Mouse (Mus musculus) adrenal gland, postnatal 36 days (tissue): ENCODE data around the gene Slc44a3. TPM values are rescaled to one million over a fixed set of nuclear protein-coding genes. Genes with fewer than 3 reads are reported as not detected.

ENCODE experiments used
- DNase-seq, 2 experiments: peaks; one replicate each; pipeline ENCODE4 v3.0.0; 2021; ENCODE audit warnings: mixed read lengths in 1 of 2
- total RNA-seq, 2 experiments: library from RNA; stranded (reverse); gene quantifications; 2 replicates each; pipeline ENCODE4 v1.2.3; 2021

Slc44a3 gene
- total RNA-seq, 2 experiments from 2014 or later, result 18.4 to 26.2 TPM

DNA sequence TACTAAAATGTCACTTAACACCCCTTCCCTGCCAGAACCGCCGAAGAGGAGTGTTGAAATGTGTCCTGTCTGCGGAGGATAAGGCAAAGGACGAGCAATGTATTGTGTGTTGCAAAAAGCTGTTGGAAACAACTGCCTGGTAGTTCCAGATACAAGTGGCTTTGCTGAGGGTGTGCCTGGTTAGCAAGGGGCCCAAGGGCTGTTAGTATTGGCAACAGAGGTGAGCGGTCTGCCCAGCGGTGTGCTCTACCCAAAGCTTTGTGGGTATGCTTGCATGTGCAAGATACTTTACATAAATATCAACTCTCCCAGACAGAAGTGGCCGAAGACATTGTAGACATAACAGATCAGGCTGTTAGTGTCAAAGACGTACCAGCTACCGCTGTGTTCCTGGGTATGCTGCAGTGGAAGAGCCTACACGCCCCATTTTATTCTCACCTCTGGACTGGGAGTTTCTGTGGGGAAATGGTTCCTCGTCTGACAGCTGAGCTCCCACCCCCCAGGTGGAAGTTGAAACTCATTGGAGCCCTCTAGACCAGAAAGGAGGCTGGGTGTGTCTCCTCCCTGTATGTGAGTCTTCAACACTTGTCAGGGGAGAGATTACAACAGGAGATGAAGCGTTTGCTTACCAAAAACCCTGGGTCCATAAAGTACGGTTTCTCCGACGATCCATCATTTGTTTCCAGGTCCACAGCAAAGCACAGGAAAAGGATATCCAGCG lies 71.6 kb downstream of the Slc44a3 start:
- DNase-seq, result no peak

DNA sequence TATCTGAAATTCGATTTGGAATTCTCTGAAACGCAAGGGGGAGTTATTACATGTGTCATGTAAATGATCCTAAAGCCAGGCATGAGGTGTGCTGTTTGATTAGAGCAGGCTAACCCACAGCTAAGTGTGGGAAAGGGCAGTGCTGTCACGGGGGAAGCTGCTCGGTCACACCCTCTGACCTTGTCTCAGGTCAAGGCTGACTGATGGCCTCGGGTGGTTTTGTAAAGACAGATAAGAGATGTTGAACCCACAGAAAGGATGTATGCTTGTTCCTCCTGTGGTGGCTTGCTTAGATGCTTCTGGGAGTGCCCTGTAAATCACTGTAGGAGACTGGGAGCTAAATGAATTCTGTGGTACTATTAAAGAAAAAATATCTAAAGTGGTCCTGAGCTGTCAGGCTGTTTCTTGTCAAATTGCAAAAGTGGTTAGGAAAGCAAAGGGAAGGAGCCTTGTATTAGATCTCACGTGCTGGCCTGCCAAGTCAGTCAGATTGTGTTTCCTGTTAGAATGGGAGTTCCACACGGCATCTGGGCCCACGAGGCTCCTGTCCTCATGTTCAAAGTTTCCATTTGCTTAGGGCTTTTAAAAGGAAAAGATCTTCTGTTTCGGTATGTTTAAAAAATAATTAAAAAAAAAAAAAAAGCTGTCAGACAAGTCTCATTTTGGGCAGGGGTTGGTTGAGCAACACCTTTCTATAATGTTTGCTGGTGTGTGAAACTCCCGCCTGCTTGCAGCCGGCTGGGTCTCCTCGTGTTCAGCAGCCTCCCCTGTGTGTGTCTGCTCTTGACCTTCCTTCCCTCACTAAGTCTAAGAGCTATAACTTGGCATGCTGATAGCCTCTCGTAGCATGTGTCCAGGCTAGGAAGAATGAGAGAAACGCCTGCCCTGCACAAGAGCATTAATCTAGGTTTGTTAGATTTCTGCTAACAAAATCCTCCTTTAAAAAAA lies 73.4 kb downstream of the Slc44a3 start:
- peak in 1 of 2 experiments; percentile 37 for DNase-seq

DNA sequence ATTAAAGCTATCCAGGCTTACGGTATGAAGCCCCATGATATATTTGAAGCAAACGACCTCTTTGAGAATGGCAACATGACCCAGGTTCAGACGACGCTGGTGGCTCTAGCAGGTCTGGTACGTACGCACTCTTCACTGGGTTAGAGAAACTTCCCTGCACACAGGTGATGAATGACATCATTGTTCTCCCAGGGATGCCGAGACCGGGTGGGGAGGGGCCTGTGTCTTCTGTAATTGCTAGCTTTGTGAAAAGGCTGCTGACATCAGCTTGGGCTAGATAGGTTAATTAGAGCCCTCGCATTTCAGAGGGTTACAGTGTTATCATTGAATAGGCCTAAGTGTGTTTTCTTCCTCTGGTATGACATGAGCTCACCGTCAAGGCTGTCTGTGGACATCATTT lies 80.8 kb downstream of the Slc44a3 start:
- no peak for DNase-seq

DNA sequence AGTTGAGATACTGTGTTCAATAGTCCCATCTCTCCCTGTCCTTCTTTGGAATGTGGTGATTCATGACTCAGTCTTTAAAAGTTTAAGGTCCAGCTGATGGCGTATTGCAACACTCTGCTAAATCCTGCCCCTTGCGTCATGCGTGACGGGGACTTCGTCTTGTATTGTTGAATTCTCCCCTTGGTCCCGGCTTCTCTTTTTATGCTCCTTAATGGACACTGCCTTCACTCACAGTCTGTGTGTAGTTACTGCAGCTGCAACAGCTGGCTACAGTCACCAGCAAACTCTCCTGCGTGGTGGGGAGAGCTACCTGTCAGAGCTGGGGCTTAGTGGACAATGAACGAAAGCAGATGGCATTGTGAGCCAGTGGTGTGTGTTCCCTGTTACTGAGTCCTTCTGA lies 82.7 kb downstream of the Slc44a3 start:
- peak; percentile 71 to 75 for DNase-seq

DNA sequence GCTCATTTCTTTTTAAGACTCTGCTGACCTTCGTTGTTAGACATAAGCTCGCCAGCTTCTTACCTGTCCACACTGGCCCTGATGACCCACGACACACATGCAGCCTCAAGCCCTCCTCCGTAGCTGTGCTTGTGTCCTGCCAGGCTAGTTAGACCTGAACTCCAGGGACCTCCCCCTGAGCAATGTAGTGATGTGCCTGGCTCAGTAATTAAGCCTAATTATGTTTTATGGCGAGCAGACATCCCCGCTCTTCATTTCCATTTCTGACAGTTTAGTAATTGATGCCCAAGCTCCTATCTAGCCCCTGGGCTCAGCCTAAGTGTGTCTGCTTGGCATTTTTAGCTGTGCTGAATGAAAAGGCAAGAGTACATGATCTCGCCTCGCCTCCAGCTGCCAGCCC lies 83.6 kb downstream of the Slc44a3 start:
- DNase-seq, result peak in 1 of 2 experiments; percentile 12

DNA sequence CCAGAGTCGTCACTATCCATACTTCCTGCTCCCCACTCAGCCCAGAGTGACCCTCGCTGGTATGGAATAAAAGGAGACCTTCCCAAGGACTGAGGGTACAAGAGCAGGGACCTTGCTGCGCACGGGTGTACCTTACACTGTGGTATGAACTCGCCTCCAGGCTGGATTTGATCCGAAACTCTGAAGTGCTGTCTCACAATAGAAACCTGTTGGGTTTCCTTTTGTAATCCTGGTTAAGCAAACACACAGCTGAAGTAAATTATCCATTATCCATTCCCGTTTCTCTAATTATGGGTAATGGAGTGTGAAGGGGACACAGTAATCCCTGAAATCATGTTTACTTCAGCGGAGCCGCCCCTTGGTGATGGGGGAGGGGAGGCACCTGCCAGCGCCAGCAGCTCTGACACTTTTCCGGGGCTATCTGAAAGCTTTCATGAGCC lies 84.2 kb downstream of the Slc44a3 start:
- DNase-seq, result peak in 1 of 2 experiments; percentile 21

DNA sequence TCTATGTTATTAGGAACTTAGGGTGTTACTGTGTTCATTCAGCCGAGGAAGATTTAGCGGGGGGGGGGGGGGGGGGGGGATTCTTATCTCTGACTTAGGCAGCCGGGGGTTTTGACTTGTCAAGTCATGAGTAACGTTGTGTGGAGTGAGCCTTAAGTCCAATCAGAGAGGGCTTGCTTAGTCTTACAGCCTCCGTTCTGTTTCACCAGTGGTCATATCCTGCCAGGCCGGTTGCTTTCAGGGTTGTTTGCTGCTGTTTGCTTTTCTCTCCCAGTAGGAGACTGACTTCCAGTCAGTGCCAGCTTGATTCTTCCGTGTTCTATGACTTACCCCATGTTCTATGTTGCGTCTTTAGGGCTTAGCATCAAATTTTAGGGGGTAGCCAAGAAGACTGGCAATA lies 85.8 kb downstream of the Slc44a3 start:
- DNase-seq, result peak in 1 of 2 experiments; percentile 16

DNA sequence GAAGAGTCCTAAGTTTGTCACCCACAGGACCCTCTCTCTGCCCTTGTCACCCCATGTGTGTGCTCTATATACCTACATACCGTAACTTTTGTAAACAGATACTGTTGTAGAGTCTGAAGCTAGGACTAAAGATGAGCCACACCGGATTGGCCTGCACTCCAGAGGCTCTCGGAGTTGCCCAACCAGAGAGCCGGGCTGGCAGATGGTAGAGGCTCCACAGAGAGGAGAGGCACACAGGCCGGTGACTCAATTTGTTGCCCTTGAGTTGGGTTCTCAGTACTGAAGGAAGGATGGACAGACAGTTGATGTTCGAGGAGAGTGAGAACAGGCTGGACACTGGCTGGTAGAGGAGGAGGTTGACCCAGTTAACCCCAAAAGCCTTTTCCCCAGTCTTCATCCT lies 87.8 kb downstream of the Slc44a3 start:
- DNase-seq, result peak; percentile 72 to 82

DNA sequence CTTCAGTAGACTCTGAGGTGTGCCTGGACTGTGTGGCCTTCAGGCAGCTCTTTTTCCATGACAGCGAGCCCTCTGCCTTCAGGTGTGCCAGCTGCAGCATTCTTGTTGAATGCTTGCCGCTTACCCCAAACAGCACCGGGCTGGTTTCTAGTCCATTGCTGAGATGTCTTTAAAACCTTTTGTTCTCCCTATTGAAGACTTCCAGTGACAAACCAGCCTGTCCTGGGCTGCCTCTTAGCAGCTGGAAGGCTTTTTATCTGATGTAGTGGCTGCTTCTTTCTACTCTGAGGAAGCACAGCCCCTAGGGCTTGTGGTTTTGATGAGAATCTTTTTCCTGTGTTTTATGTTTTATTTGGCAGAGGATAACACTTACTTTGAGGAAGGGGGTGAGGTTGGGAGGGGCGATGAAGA lies 88.3 kb downstream of the Slc44a3 start:
- DNase-seq, result peak in 1 of 2 experiments; percentile 14

DNA sequence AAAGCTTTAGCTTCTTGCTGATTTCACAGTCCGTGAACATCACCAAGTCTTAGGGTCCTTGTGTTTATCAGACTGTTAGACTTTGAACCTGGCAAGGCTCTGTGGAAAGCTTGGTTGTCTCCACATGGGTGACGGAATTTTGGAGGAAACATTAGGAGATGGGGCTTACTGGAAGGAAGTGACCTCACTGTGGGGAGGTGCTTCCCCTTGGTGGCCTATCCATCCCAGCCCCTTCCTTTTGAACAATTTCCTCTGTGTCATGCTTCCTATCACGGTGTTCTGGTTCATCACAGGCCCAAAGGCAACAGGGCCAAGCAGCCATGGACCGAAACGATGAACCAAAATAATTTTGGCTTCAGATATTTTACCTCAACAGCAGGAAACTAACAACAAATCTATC lies 89.9 kb downstream of the Slc44a3 start:
- DNase-seq, result peak in 1 of 2 experiments; percentile 24

DNA sequence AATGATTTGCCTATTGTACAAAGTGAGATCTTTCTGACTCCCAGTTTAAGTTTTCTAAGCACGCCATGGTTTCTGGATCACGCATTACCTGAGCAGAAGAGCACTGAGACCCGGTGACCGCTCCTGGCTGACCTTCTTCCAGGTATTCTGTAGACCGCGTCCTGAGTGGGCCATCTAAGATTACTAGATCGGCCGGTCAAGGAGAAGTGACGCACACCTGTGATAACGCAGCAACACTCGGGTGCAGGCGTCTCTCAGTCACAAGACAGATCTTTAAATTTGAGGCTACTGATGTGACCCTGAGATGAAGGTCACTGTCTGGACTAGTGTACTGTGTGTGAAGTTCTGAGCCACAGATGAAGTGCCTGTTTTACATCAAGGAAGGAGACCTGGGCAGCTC lies 90.7 kb downstream of the Slc44a3 start:
- peak; percentile 50 to 52 for DNase-seq

DNA sequence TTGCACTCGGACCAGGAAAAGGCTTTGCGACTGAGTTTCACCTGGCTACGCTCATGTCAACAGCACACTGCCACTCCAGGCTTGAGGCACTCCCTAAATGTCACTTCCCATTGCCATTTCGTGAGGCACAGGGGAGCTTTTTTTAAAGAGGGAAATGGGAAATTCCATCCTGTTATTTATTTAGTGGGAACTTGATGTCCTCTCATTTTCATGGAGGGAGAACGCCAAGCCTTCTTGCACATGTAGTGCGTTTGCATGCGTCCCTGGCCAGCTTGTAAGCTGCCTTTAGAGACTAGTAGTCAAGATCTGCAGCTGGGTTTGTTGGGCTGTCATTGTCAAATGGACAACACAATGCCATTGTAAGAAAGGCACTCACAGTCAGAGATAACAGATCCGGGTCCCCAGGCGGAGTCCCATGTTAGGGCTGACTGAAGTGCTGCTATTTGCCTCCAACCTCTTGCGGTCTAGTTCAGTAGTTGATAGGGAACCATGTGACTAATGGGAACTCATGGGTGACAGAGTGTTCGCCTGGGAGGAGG lies 92.5 kb downstream of the Slc44a3 start:
- DNase-seq, result no peak

DNA sequence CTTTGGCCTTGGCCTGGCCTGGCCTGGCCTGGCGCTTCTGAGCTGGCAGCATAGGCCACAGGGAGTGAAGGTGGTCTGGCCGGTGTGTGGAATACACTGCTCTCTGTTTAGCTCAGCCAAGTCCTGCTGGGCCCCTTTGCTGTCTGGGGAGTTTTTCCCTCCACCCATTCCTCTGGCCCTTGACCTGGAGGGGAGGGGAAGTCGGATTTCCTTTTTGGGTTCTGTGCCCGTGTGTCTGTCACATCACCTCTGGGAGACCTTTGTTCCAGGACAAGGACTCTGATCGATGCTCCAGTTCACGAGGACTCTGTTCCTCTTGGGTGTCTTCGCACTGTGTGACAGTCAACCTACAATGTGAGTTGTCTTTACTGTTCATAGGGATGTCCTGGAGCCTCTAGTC lies 94.2 kb downstream of the Slc44a3 start:
- DNase-seq, result peak; percentile 26 to 27

DNA sequence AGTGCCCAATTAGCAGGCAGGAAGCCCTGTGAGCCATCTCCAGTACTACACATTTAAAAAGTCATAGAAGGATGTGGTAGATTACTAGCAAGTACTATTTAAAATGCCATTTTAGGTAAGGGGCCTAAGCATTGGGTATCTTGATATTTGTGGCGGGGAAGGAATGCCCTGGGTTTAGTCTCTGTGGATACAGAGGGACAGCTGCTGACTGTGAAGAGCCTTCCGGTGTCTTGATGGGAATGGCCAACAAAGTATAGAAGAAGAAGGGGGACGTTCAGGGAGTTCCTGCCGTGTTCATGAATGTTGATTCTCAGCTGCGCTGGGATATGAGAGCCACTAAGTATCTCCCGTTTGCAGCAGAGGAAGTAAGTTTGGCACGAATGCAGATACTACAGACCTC lies 95.1 kb downstream of the Slc44a3 start:
- DNase-seq, result no peak

DNA sequence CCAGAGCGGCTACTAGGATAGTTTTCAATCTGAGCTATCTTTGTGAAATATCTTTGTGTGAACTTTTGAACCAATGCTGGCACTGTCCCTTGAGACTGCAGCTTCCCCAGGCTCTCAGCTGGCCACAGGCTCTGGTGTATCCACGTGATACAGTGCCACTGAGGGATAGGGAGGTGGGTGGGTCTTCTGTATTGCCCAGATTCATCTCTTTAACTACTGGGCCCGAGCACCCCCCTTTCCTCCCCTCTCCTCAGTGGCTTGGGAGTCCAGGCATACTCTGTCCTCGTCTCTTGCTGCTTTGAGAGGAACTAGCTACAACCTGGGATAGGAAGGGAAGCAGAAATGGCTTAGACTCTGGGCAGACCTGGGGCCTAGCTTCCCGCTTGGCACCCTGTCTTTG lies 96.9 kb downstream of the Slc44a3 start:
- no peak for DNase-seq

DNA sequence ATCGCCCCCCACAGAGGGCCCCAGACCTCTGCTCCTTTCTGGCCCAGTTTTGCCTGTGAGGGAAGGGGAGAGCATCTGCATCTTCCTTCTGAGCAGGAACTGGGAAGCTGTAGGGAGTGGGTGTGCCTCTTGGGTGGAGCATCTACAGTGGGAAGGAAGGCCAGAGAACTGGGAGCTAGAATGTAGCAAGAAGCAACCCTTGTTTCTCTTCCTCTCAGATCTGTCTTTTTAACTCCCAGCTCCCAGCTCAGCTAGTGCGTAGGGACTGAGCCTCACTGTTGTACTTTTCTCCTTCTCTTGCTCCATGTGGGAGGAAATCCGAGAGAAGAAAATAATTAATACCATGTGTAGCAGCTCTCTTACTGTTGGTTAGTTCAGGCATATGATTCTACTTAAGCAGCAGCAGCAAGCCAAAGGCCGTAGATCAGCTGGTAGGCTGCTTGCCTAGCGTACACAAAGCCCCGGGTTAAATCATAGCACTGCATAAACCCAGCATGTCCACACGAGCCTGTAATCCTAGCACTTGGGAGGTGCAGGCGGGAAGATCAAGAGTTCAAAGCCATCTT lies 98.2 kb downstream of the Slc44a3 start:
- DNase-seq, result no peak

DNA sequence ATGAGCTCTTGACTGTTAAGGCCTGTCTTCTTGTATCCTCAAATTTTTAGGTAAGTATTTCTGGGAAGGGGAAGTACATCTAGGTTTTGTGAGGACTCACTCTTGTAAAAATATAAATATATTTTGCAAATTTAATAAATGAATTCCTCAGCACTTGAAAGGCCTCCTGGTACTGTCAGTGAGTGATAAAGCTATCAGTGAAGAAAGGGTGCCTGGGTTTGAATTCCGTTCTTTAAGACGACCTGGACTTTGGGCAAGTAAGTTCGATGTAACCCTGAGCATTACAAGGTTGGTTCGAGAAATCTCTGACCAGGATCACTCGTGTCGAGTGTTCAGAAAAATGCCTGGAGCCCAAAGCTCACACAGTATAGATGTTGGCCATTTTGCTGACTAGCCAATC lies 98.8 kb downstream of the Slc44a3 start:
- no peak for DNase-seq

DNA sequence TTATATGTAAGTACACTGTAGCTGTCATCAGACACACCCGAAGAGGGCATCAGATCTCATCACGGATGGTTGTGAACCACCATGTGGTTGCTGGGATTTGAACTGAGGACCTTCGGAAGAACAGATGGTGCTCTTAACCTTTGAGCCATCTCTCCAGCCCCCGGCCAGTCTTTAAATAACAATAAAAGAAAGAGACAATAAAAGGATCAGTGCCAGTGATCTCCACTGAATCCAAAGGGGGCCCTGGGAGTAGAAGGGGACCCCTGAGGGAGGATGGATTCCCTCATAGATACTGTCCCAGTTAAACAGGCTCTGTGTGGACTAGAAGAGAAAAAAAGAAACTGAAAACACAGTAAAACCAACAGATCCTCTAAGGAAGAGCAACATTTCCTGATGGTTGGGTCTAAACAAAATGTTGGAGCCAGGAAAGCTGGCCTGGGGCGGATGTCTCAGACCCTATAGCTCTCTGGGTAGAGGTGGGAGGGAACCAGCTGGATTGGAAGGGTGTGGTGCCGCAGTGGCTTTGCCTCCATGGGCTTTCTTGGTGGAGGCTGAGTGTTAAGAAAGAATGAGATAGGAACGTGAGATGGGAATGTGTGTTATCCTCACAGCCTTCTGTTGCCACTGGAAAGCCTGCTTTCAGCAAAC lies 101.8 kb downstream of the Slc44a3 start:
- DNase-seq, result no peak

DNA sequence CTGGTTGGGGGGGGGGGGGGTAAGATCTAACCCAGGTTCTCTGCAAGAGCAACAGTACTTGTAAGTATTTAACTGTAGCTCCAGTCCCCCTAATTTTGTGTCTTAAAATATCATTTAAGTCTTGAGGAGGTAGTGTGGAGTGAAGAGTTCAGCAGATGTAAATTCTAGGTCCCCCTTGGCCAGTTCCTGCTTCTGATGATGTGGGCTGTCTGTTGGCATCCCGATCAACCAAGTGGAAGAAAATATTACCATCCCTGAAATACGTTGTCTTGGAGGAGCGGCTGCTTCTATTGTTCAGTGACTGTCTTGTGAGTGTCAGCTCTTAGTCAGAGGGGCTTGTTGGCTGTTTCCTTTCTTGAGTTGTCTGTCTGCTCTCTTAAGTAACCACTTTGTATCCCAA lies 102.7 kb downstream of the Slc44a3 start:
- no peak for DNase-seq

DNA sequence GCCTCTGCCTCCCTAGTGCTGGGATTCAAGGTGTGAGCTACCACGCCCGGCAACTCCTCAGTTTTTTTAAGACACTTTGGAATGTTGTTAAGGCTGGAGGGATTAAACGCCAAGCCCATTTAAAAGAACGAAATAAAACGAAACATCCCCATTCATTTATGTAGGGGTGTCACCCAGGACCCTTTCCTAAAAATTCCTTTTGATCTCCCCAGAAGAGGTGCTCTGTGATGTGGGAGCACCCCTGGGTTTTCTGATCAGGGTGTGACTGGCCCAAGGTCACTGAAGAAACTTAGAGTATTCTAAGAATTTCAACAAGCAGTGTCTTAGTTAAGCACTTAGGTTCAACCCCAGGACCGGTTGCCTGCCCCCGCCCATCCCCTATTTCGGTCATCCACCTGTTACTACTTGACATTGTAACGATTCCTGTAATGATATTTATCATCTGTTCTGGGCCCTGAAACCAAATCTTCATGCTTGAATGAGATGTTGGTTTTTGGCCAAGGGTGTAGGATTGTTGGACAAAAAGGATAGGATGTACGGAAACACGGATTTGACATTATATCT lies 103.4 kb downstream of the Slc44a3 start:
- DNase-seq, result no peak

DNA sequence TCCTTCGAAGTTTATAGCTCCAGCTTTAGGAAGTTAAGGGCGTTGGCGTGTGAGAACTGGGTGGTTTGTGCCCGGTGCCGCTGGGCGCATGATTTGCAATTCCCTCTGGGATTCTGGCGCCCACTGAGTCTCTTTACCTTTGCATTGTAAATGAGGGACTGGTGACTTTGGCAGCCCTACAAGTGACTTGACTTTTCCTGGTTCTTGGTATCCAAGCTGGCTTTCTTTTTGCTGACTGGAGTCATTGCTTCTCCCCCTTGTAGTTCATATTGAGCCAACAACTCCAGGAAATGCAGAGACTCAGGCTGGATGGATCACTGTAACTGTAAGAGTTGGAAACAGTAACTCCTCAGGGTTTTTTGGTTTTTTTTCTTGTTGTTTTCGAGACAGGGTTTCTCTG lies 104.0 kb downstream of the Slc44a3 start:
- peak in 1 of 2 experiments; percentile 41 for DNase-seq

DNA sequence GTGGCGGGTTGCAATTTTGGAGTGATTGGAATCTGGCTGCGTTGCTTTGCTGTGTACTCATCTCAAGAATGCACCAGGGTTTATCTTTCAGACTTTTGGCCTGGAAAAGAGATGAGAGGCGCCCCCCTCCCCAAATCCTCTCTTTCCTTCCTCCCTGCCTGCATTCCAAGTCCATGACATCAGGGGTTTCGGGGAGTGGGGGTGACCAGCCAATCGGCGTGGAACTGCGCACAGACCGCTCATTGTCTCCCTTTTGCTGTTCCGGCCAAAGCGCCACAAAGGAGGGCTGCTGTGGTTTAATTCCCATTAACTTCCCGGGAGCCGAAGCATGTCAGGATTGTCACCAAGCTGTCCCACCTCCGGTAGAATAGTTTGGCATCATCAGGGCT lies 104.7 kb downstream of the Slc44a3 start:
- peak; percentile 76 to 81 for DNase-seq
